Mouse (Mus musculus): ENCODE measurements around the gene Pgm5.

- TF ChIP-seq CTCF (IDR thresholded peaks at IDR 0.05; ENCODE audit: low read depth, low read length) (no peak), POLR2A (IDR thresholded peaks at IDR 0.05; ENCODE audit: borderline replicate concordance, low read depth, low read length) (no peak)
Observed at GRCm38 (mm10) chr19:24699196-24699595, 162.5 kb downstream of the Pgm5 start.

Measured in bone marrow macrophage, adult 2 months (primary cell).